Mouse (Mus musculus): Measurements from ENCODE around the gene Atad3a.

Atad3a gene

DNA sequence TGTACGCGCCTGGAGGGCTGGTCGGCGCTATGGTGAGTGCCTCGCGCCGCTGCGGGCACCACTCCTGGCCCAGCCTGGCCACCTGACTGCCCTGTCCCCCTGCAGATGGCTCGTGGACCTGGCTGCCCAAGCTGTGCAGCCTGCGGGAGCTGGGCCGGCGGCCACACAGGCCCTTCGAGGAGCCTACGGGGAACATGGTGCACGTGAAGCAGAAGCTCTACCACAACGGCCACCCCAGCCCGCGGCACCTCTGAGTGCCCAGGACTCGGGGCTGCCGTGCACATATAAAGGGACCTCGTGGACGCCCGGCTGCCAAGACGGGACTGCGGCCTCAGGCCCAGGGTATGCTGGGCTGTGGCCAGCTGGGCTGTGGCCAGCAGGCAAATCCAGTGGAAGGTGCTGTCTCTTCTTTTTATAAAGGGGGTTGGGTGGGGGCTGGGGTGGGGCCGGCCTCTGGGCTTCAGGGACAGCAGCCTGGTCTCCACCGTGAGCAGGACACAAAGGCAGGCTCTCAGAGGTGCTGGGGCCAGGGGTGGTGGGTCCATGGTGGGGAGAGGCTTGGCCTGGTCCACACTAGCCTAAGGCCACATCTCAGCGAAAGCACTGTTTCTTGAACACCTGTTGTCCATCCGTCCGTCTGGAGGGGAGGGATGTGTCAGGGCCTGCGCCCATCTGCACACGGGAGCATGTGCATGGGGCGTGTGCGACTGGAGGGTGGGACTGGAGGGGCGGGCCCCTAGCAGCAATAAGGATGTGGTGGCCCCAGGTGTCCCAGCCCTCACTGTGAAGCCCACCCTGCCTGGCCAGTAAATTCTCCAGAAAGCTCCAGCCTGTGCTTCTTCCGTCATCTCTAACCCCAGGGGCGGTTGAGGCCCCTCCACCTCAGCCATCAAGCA, 20.9 kb downstream of the Atad3a start:
- no peak for DNase-seq (ENCODE audit: low spot score in 2 of 2)

GRCm38 (mm10) chr4:155739152-155739551, 21.7 kb downstream of the Atad3a start:
- DNase-seq (ENCODE audit: low spot score in 2 of 2), result no peak

GRCm38 (mm10) chr4:155738262-155738661, 22.6 kb downstream of the Atad3a start:
- DNase-seq (ENCODE audit: low spot score in 2 of 2), result no peak

DNA sequence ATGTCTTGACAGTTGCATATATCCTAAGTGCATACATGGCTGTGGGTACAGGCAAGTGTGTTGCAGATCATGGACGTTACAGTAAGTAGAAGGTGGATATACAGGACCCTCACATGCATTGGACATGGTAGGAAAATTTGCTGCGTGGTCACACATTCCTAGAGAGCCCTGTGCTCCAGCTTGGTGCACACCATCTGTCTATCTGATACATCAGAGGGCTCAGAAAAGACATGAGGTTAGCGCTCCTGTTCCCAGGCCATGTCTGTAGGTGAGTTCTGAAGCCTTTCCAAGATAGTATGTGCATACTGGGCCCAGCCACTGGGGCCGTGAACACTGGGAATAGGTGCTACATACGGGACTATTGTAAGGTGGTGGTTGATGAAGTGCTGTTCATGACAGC, 24.5 kb downstream of the Atad3a start:
- DNase-seq (ENCODE audit: low spot score in 2 of 2), result no peak

- no peak for DNase-seq (ENCODE audit: low spot score in 2 of 2)
These were observed 25.1 kb downstream of the Atad3a start for GRCm38 (mm10) chr4:155735788-155736187.

- DNase-seq (ENCODE audit: low spot score in 2 of 2), result peak; percentile 12 to 21
These were observed 25.8 kb downstream of the Atad3a start for GRCm38 (mm10) chr4:155734951-155735702.

- peak; percentile 38 to 47 for DNase-seq (ENCODE audit: low spot score in 2 of 2)
These were observed 26.4 kb downstream of the Atad3a start, which contains the start of gene Tmem240 for GRCm38 (mm10) chr4:155734350-155734941. Tmem240 (plus strand) TSS chr4:155734800.

DNA sequence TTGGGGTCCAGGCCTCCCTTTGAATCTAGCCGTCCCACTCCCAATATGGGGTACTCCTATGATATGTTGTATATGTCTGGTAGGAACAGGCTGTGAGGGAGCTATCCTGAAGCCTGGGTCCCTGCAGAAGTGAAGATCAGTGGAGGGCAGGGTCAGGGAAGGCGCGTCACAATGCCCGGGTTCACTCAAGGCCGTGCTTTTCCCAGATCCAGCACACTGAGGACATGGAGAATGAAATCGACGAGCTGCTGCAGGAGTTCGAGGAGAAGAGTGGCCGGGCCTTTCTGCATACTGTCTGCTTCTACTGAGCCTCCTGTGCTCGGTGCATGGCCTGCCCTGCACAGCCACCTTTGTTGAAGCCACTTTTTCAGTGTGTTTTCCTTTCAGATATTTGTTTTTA, 27.6 kb downstream of the Atad3a start:
- DNase-seq (ENCODE audit: low spot score in 2 of 2), result no peak

DNA sequence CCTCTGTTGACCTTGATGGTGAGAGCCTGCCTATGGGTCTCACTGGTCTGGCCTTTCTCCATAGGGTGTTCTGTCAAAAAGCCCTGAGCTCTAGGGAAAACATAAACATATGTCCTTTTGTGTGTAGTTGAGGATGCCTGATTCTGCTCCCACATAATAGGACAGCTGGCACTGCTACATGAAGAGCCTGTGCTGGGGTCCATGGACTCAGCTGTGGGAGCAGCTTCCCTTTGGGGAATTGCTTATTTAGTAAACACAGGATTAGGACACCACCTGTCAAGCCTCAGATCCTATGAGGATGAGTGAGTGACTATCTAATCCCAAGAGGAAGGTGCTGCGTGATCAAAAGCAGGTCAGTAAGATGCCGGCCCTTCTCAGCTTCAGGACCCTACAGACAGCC, 32.9 kb downstream of the Atad3a start:
- no peak for DNase-seq (ENCODE audit: low spot score in 2 of 2)

DNA sequence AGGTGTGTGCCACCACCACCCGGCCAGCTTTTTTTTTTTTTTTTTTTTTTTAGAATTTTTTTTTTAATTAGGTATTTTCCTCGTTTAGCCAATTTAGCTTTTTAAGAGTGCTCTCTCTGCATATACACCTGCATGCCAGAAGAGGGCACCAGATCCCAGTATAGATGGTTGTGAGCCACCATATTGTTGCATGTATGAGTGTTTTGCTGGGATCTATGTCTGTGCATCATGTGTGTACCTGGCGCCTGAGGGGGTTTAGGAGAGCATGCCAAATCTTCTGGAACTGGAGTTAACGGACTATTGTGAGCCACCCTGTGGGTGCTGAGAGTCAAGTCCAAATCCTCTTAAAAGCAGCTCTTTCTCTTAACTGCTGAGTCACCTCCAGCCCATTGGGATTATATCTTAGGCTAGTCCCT, 39.2 kb downstream of the Atad3a start:
- peak; percentile 38 to 46 for DNase-seq (ENCODE audit: low spot score in 2 of 2)

- no peak for DNase-seq (ENCODE audit: low spot score in 2 of 2)
These were observed 50.2 kb downstream of the Atad3a start for GRCm38 (mm10) chr4:155710521-155711252.

DNA sequence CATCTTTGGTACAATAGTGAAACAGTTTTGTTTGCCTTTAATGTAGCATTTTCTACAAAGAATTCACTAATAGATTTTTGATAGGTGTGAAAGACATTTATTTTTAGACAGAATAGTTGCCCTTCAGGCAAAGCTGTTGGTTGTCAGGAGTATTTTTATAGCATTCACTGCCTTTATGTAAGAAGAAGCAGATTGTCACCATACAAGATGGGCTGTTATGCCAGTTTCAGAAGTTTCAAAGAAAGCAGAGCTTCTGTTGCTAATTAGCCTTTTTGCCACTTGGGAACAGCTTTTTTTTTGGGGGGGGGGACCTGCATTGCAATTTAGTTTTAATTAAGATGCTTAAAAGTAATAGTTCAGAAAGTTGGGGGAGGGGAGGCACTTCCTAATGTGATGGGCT, 51.9 kb downstream of the Atad3a start:
- DNase-seq (ENCODE audit: low spot score in 2 of 2), result no peak

DNA sequence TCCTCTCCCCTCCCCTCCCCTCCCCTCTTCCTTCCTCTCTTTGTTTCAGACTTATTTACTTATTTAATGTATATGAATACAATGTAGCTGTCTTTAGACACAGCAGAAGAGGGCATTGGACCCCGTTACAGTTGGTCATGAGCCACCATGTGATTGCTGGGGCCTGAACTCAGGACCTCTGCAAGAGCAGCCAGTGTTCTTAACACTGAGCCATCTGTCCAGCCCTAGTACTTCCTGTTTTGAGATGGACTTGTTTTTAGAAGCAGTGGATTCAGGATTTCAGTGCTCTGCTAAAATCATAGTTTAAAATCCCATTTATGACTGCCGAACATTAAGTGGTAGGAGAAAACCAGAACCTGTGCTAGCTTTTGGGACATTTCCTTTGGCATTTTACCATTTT, 52.3 kb downstream of the Atad3a start:
- DNase-seq (ENCODE audit: low spot score in 2 of 2), result no peak

GRCm38 (mm10) chr4:155705592-155705929, 55.3 kb downstream of the Atad3a start:
- no peak for DNase-seq (ENCODE audit: low spot score in 2 of 2)

GRCm38 (mm10) chr4:155704721-155705591, 55.9 kb downstream of the Atad3a start, which contains the start of gene Ssu72:
Ssu72 (plus strand) TSS chr4:155704800.
- peak; percentile 95 for DNase-seq (ENCODE audit: low spot score in 2 of 2)

GRCm38 (mm10) chr4:155703425-155703929, 57.4 kb downstream of the Atad3a start:
- no peak for DNase-seq (ENCODE audit: low spot score in 2 of 2)

DNA sequence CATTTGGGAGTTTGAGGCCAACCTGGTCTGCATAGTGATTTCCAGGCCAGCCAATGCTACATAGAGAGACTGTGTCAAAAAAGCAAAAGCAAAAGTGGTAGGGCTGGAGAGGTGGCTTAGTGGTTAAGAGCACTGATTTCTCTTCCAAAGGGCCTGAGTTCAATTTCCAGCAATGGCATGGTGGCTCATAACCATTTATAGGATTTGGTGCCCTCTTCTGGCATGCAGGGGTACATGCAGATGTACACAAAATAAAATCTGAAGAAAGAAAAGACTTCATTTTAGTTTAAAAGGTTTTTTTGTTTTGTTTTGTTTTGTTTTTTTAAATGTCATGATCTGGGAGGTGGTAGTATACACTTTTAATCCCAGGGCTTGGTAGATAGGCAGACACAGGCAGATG, 60.5 kb downstream of the Atad3a start:
- DNase-seq (ENCODE audit: low spot score in 2 of 2), result no peak

DNA sequence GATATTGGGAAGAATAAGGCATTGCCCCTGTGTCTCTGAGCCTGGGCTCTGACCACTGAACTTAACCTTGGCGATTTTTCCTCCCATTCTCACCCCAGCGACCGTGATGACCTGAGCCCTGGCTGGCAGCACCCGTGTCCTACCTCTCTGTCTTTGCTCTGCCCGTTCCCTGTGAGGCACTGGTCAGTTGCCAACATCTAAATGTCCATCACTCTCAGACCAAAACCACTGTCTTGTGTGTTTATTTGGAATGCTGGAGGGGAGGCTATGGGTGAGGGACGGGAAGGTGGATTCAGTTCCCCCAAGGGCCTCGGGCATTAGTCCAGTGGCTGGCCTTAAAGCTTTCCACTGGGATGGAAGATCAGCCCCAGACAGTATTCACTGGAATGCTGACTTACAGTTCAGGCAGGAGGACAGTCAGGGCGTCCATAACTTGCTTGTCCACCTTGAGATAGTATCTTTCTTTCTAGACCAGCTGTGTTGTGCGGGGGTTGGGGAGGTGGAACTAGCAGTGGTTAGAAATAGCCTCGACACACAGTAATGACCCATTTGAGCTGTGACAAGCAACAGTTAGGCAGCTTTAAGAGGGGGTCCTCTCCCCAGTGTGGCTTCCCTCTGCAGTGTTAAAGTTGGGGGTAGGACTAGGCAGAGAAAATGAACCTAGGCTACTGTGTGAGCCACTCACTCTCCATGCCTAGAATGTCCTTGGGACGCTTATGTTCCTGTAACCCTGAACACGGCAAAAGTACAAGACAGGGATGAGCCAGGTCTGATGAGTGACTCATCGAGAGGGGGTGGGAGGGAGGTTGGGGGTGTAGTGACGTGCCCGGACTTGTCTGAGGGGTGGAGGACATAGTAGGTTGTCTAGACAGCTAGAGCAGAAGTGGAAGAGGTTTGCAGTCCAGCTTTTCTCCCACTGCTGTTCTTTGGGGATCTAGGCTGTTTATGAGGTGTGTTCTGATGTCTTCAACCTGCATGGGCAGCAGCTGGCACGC, 64.3 kb downstream of the Atad3a start:
- DNase-seq (ENCODE audit: low spot score in 2 of 2), result no peak

DNA sequence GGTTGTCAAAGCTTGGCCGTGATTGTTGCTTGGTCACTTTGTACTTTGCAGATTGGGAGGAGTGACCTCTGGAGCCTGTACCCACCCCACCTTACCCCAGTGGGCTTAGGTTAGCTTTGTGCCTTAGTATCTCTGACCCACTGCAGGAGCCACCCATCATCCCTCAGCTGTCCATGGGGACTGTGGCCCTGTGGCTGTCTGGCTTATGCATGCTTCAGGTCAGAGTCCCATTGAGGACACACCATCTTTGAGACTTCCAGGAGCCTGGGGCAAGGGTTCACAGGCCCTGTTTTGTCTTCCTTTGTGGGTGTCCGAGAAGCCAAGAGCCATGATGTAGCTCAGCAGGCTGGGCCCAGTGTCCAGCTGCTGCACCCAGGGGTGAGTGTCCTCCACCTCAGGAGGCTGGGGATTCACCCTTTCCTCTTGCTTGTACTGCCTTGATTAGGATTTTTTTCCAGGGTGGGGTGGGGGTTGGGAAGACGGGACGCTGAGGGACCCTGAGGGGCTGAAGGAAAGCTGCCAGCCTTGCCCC, 65.3 kb downstream of the Atad3a start:
- DNase-seq (ENCODE audit: low spot score in 2 of 2), result no peak
